Mouse (Mus musculus) MEL (cell line): Measurements from ENCODE around the gene Adam33. TPM values are rescaled to one million over a fixed set of nuclear protein-coding genes. Genes with fewer than 3 reads are reported as not detected.

Source experiments
- DNase-seq: peaks from one replicate; pipeline ENCODE4 v3.0.0; 2011; ENCODE audit warnings: low read depth, low spot score
- H3K27ac ChIP-seq: 2 replicates; pipeline ENCODE4 v1.5.1; 2012; ENCODE audit warnings: low read depth, mild to moderate bottlenecking, control low read depth, low read length, moderate library complexity; ENCODE audit not compliant: control insufficient read depth
- H3K27me3 ChIP-seq, 2 experiments: fragments of 150-350 bp in 1 of 2; sonication (generic) in 1 of 2; 2 replicates each; pipeline ENCODE4 v1.6.1; 2012; ENCODE audit warnings: low read length in 2 of 2, mild to moderate bottlenecking in 2 of 2, improper control_type of control experiment in 1 of 2, moderate library complexity in 1 of 2; ENCODE audit not compliant: insufficient read depth in 2 of 2, control insufficient read depth in 1 of 2
- H3K36me3 ChIP-seq, 2 experiments: 2 replicates each; pipeline ENCODE4 v1.6.1; 2012 to 2014; ENCODE audit warnings: low read length in 2 of 2, improper control_type of control experiment in 1 of 2, inconsistent platforms in 1 of 2, mild to moderate bottlenecking in 1 of 2; ENCODE audit not compliant: insufficient read depth in 2 of 2, control insufficient read depth in 1 of 2
- H3K4me1 ChIP-seq, 2 experiments: fragments of 150-350 bp in 1 of 2; sonication (generic) in 1 of 2; 2 replicates each; pipeline ENCODE4 v1.6.1; 2012; ENCODE audit warnings: low read length in 2 of 2, improper control_type of control experiment in 1 of 2, mild to moderate bottlenecking in 1 of 2; ENCODE audit not compliant: insufficient read depth in 2 of 2, control insufficient read depth in 1 of 2
- H3K4me3 ChIP-seq, 2 experiments: fragments of 150-350 bp in 1 of 2; sonication (generic) in 1 of 2; 2 replicates each; pipeline ENCODE4 v1.5.1; 2012; ENCODE audit warnings: low read depth in 2 of 2, low read length in 2 of 2, mild to moderate bottlenecking in 2 of 2, moderate library complexity in 2 of 2, control low read depth in 1 of 2, improper control_type of control experiment in 1 of 2; ENCODE audit not compliant: control insufficient read depth in 1 of 2, insufficient read depth in 1 of 2
- H3K79me2 ChIP-seq: 2 replicates; pipeline ENCODE4 v1.6.1; 2012; ENCODE audit warnings: mild to moderate bottlenecking, low read length, moderate library complexity; ENCODE audit not compliant: control insufficient read depth, poor library complexity, insufficient read depth
- H3K9ac ChIP-seq: 2 replicates; pipeline ENCODE4 v1.6.1; 2012; ENCODE audit warnings: low read depth, mild to moderate bottlenecking, control low read depth, low read length, moderate library complexity; ENCODE audit not compliant: control insufficient read depth, poor library complexity, severe bottlenecking
- H3K9me3 ChIP-seq: fragments of 150-350 bp; sonication (generic); replicated peaks from 2 replicates; pipeline ENCODE4 v1.6.1; 2012; ENCODE audit warnings: mild to moderate bottlenecking, low read length, improper control_type of control experiment, moderate library complexity; ENCODE audit not compliant: insufficient read depth
- CHD1 ChIP-seq: IDR thresholded peaks from 2 replicates; pipeline ENCODE4 v1.6.1; 2012; ENCODE audit warnings: low read depth, mild to moderate bottlenecking, inconsistent platforms, low read length, improper control_type of control experiment
- CHD2 ChIP-seq: IDR thresholded peaks from 2 replicates; pipeline ENCODE4 v1.6.1; 2011; ENCODE audit warnings: low read length, improper control_type of control experiment
- CTCF ChIP-seq, 3 experiments: IDR thresholded peaks in 2 of 3; conservative IDR thresholded peaks in 1 of 3; 2 replicates each; pipeline ENCODE4 v1.5.1; 2011 to 2012; ENCODE audit warnings: low read length in 3 of 3, low read depth in 2 of 3, mild to moderate bottlenecking in 2 of 3, improper control_type of control experiment in 1 of 3, inconsistent platforms in 1 of 3, mixed read lengths in 1 of 3, moderate library complexity in 1 of 3; ENCODE audit not compliant: control insufficient read depth in 1 of 3, insufficient read depth in 1 of 3, poor library complexity in 1 of 3, severe bottlenecking in 1 of 3
- ELF1 ChIP-seq: IDR thresholded peaks from 2 replicates; pipeline ENCODE4 v1.6.1; 2014; ENCODE audit warnings: low read depth, mild to moderate bottlenecking, inconsistent platforms, low read length, improper control_type of control experiment, moderate library complexity
- GABPA ChIP-seq: IDR thresholded peaks from 2 replicates; pipeline ENCODE4 v1.6.1; 2012; ENCODE audit warnings: low read depth, mild to moderate bottlenecking, inconsistent platforms, low read length, improper control_type of control experiment, moderate library complexity
- GATA1 ChIP-seq: IDR thresholded peaks from 2 replicates; pipeline ENCODE4 v1.6.1; 2011; ENCODE audit warnings: low read depth, low read length, improper control_type of control experiment
- HCFC1 ChIP-seq: IDR thresholded peaks from 2 replicates; pipeline ENCODE4 v1.6.1; 2012; ENCODE audit warnings: low read depth, mild to moderate bottlenecking, inconsistent platforms, low read length, improper control_type of control experiment, moderate library complexity
- MAZ ChIP-seq: IDR thresholded peaks from 2 replicates; pipeline ENCODE4 v1.6.1; 2012; ENCODE audit warnings: low read depth, mild to moderate bottlenecking, inconsistent platforms, low read length, improper control_type of control experiment
- MXI1 ChIP-seq: IDR thresholded peaks from 2 replicates; pipeline ENCODE4 v1.6.1; 2011; ENCODE audit warnings: mild to moderate bottlenecking, low read depth, low read length, improper control_type of control experiment
- MYB ChIP-seq: IDR thresholded peaks from 2 replicates; pipeline ENCODE4 v1.6.1; 2011; ENCODE audit warnings: mild to moderate bottlenecking, low read depth, low read length, improper control_type of control experiment
- POLR2AphosphoS2 ChIP-seq: IDR thresholded peaks from 2 replicates; pipeline ENCODE4 v1.6.1; 2011; ENCODE audit warnings: low read length, improper control_type of control experiment
- RAD21 ChIP-seq: IDR thresholded peaks from 2 replicates; pipeline ENCODE4 v1.6.1; 2011; ENCODE audit warnings: mild to moderate bottlenecking, low read depth, low read length, improper control_type of control experiment
- RCOR1 ChIP-seq: IDR thresholded peaks from 2 replicates; pipeline ENCODE4 v1.6.1; 2012; ENCODE audit warnings: low read depth, mild to moderate bottlenecking, inconsistent platforms, low read length, improper control_type of control experiment
- SMC3 ChIP-seq: IDR thresholded peaks from 2 replicates; pipeline ENCODE4 v1.6.1; 2011; ENCODE audit warnings: low read depth, low read length, improper control_type of control experiment
- TCF12 ChIP-seq: IDR thresholded peaks from 2 replicates; pipeline ENCODE4 v1.6.1; 2014; ENCODE audit warnings: low read depth, mild to moderate bottlenecking, inconsistent platforms, low read length, improper control_type of control experiment, moderate library complexity
- USF2 ChIP-seq, 2 experiments: IDR thresholded peaks; 2 replicates each; pipeline ENCODE4 v1.6.1; 2011 to 2012; ENCODE audit warnings: improper control_type of control experiment in 2 of 2, low read length in 2 of 2, borderline replicate concordance in 1 of 2, inconsistent platforms in 1 of 2, low read depth in 1 of 2, mild to moderate bottlenecking in 1 of 2; ENCODE audit not compliant: insufficient read depth in 1 of 2
- ZC3H11A ChIP-seq: IDR thresholded peaks from 2 replicates; pipeline ENCODE4 v1.6.1; 2012; ENCODE audit warnings: low read depth, mild to moderate bottlenecking, inconsistent platforms, low read length, improper control_type of control experiment
- polyA plus RNA-seq, 2 experiments: library from polyadenylated mRNA; stranded (reverse) in 1 of 2; unstranded in 1 of 2; fragments of >175 nt in 1 of 2; fragments of >200 nt in 1 of 2; gene quantifications; 2 replicates each; pipeline versions ENCODE4 v1.2.1 to v1.2.4; 2012; ENCODE audit warnings: low replicate concordance in 2 of 2, low read depth in 1 of 2; ENCODE audit not compliant: insufficient read length in 2 of 2, insufficient read depth in 1 of 2, missing spikeins in 1 of 2
- total RNA-seq: library from RNA; depleted of rRNA; stranded (reverse); fragments of 300-350 nt; gene quantifications from 2 replicates; pipeline ENCODE4 v1.2.3, GENCODE M21; 2012

Adam33 gene
- total and polyA plus RNA-seq, 3 experiments = 0.12 to 0.28 TPM; not detected in 1

- H3K27ac ChIP-seq = no peak overlapping the region
- H3K9me3 ChIP-seq = no peaks in the 10 kb centered on the region
- peaks cover 0 to 4% of the 10 kb centered on the region in 2 experiments; a peak in 1 of 4 replicates for H3K4me1 ChIP-seq
- DNase-seq = no peak
- H3K9ac ChIP-seq = no peak overlapping the region
- H3K79me2 ChIP-seq = no peaks in the 10 kb centered on the region
- peaks cover 0 to 3% of the 10 kb centered on the region in 2 experiments; a peak in 2 of 4 replicates for H3K27me3 ChIP-seq
- TF ChIP-seq GATA1 (no peak), MXI1 (no peak), HCFC1 (no peak), MAZ (no peak), MYB (no peak), CHD2 (no peak), POLR2AphosphoS2 (no peak), USF2 (IDR thresholded peaks at IDR 0.05; ENCODE audit: borderline replicate concordance in 1 of 2, insufficient read depth in 1 of 2, low read depth in 1 of 2, low read length in 2 of 2) (no peak), RCOR1 (no peak)
- no peaks in the 10 kb centered on the region for H3K36me3 ChIP-seq
- H3K4me3 ChIP-seq = no peak overlapping the region
Measured at GRCm38 (mm10) chr2:131058672-131059071, 4.9 kb downstream of the Adam33 start.

GRCm38 (mm10) chr2:131056191-131056590 lies 7.4 kb downstream of the Adam33 start:
- H3K4me3 ChIP-seq = no peak overlapping the region
- no peaks in the 10 kb centered on the region for H3K9me3 ChIP-seq
- peaks cover 0 to 4% of the 10 kb centered on the region in 2 experiments; a peak in 1 of 4 replicates for H3K4me1 ChIP-seq
- H3K27me3 ChIP-seq = no peaks in the 10 kb centered on the region
- H3K36me3 ChIP-seq = no peaks in the 10 kb centered on the region
- no peaks in the 10 kb centered on the region for H3K79me2 ChIP-seq
- H3K27ac ChIP-seq = no peak overlapping the region
- DNase-seq = peak; percentile 25
- no peak overlapping the region for H3K9ac ChIP-seq
- no peak for TF ChIP-seq CHD1
- peak; percentile 27 for TF ChIP-seq SMC3
- peak; percentile 21 for TF ChIP-seq RAD21
- peak in 1 of 3 experiments; percentile 24; a peak in 2 of 6 replicates for TF ChIP-seq CTCF (IDR thresholded peaks at IDR 0.05 in 2 of 3, conservative IDR thresholded peaks at IDR 0.05 in 1 of 3; ENCODE audit: control insufficient read depth in 1 of 3, insufficient read depth in 1 of 3, low read depth in 2 of 3, low read length in 3 of 3, poor library complexity in 1 of 3, severe bottlenecking in 1 of 3)
- no peak for TF ChIP-seq ELF1

GRCm38 (mm10) chr2:131055631-131056030 lies 8.0 kb downstream of the Adam33 start:
- H3K36me3 ChIP-seq = no peaks in the 10 kb centered on the region
- H3K9me3 ChIP-seq = no peaks in the 10 kb centered on the region
- H3K9ac ChIP-seq = no peak overlapping the region
- no peaks in the 10 kb centered on the region for H3K27me3 ChIP-seq
- no peak overlapping the region for H3K27ac ChIP-seq
- H3K79me2 ChIP-seq = no peaks in the 10 kb centered on the region
- H3K4me1 ChIP-seq = peaks cover 0 to 4% of the 10 kb centered on the region in 2 experiments; a peak in 1 of 4 replicates
- peak; percentile 67 to 76 (median 73) for TF ChIP-seq CTCF (IDR thresholded peaks at IDR 0.05 in 2 of 3, conservative IDR thresholded peaks at IDR 0.05 in 1 of 3; ENCODE audit: control insufficient read depth in 1 of 3, insufficient read depth in 1 of 3, low read depth in 2 of 3, low read length in 3 of 3, poor library complexity in 1 of 3, severe bottlenecking in 1 of 3)
- peak; percentile 24; the same call in 1 of the 2 replicates for TF ChIP-seq ZC3H11A
- no peak for TF ChIP-seq MYB
- TF ChIP-seq GABPA = no peak
- TF ChIP-seq RAD21 = peak; percentile 52
- TF ChIP-seq TCF12 = no peak
- TF ChIP-seq SMC3 = peak; percentile 68
- DNase-seq = peak; percentile 64
- no peak overlapping the region for H3K4me3 ChIP-seq
